Mouse (Mus musculus) embryonic facial prominence, embryonic 14.5 days (tissue): ENCODE data around the gene Sap25. TPM values are rescaled to one million over a fixed set of nuclear protein-coding genes. Genes with fewer than 3 reads are reported as not detected.

Experiments
- ATAC-seq: fragments of 200-750 bp; cut with Nextera tagmentation; 2 replicates; pipeline ENCODE4 v1.8.0; 2017; ENCODE audit warnings: low read depth, moderate number of reproducible peaks, moderate TSS enrichment
- DNase-seq: peaks from one replicate; pipeline ENCODE4 v3.0.0-alpha.2; 2015; ENCODE audit warnings: low spot score
- H3K27ac ChIP-seq: fragments of 300-500 bp; sonication (generic); replicated peaks from 2 replicates; pipeline ENCODE4 v1.5.1; 2014; ENCODE audit warnings: low read depth, mild to moderate bottlenecking, low read length, moderate library complexity
- H3K27me3 ChIP-seq: fragments of 300-500 bp; sonication (generic); replicated peaks from 2 replicates; pipeline ENCODE4 v1.6.1; 2014; ENCODE audit warnings: low read length; ENCODE audit not compliant: control insufficient read depth, insufficient read depth
- H3K36me3 ChIP-seq: fragments of 300-500 bp; sonication (generic); 2 replicates; pipeline ENCODE4 v1.6.1; 2014; ENCODE audit warnings: low read length, mixed read lengths; ENCODE audit not compliant: control insufficient read depth, insufficient read depth
- H3K4me1 ChIP-seq: fragments of 300-500 bp; sonication (generic); 2 replicates; pipeline ENCODE4 v1.6.1; 2014; ENCODE audit warnings: antibody characterized with exemption, low read length; ENCODE audit not compliant: control insufficient read depth, insufficient read depth
- H3K4me2 ChIP-seq: fragments of 300-500 bp; sonication (generic); 2 replicates; pipeline ENCODE4 v1.6.1; 2014; ENCODE audit warnings: low read depth, mild to moderate bottlenecking, low read length, moderate library complexity, mixed read lengths
- H3K4me3 ChIP-seq: fragments of 300-500 bp; sonication (generic); 2 replicates; pipeline ENCODE4 v1.5.1; 2014; ENCODE audit warnings: low read depth, mild to moderate bottlenecking, low read length
- H3K9ac ChIP-seq: fragments of 300-500 bp; sonication (generic); 2 replicates; pipeline ENCODE4 v1.6.1; 2014; ENCODE audit warnings: low read depth, mild to moderate bottlenecking, low read length, moderate library complexity, mixed read lengths
- H3K9me3 ChIP-seq: fragments of 300-500 bp; sonication (generic); 2 replicates; pipeline ENCODE4 v1.6.1; 2016; ENCODE audit warnings: low read length; ENCODE audit not compliant: control insufficient read depth
- WGBS: fragments of 180-500 bp; shearing (Covaris S2); extraction: QIAGEN DNeasy Blood & Tissue Kit; methylation state at CpG from one replicate; pipeline ENCODE4 v1.1.7; 2014; 5-methylcytosine and 5-hydroxymethylcytosine counted together
- polyA plus RNA-seq: library from polyadenylated mRNA; unstranded; fragments of >200 nt; fragmentation: Nextera tagmentation; extraction: Ambion mirVana; gene quantifications from 2 replicates; pipeline ENCODE4 v1.2.1, GENCODE M21; 2014

Sap25 gene
- polyA plus RNA-seq, 1 experiment from 2014 or later, result 7.2 TPM

DNA sequence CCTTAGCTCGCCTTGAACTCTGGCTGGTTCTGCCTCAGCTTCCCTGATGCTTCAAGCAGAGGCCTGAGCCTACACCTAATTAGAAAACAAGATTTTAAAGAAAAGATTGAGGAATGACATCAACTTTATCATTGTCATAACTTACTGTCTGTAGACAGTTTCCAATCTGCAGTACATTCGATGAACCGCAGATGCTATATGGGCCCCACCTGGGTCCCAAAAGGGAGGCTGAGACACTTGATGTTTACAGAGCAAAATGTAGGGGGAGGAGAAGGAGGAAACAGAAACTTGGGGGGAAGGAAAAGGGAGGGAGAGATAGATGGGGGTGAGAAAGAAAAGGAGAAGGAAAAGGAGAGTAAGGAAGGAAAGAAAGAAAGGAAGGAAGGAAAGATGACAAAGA lies 48.8 kb downstream of the Sap25 start:
- no peak overlapping the region for H3K9ac ChIP-seq
- H3K36me3 ChIP-seq, result no peaks in the 10 kb centered on the region
- H3K4me1 ChIP-seq, result no peaks in the 10 kb centered on the region
- WGBS, result 81% methylated on average over 3 of the region's 3 CpGs
- no peak overlapping the region for H3K27ac ChIP-seq
- H3K4me3 ChIP-seq, result no peak overlapping the region
- ATAC-seq, result no peak
- H3K4me2 ChIP-seq, result no peak overlapping the region
- no peaks in the 10 kb centered on the region for H3K27me3 ChIP-seq
- no peak for DNase-seq
- no peaks in the 10 kb centered on the region for H3K9me3 ChIP-seq

- Histone ChIP-seq H3K4me3 (no peak overlapping the region), H3K9me3 (no peaks in the 10 kb centered on the region), H3K27me3 (no peaks in the 10 kb centered on the region), H3K4me2 (no peak overlapping the region), H3K9ac (no peak overlapping the region), H3K4me1 (no peaks in the 10 kb centered on the region), H3K36me3 (no peaks in the 10 kb centered on the region), H3K27ac (no peak overlapping the region)
- DNase-seq, result no peak
- ATAC-seq, result no peak
- 56% methylated on average over 9 of the region's 9 CpGs for WGBS
These were observed 49.4 kb downstream of the Sap25 start for GRCm38 (mm10) chr5:137690531-137690930.

GRCm38 (mm10) chr5:137691881-137692280 lies 50.7 kb downstream of the Sap25 start:
- no peak for DNase-seq
- Histone ChIP-seq H3K9ac (no peak overlapping the region), H3K27me3 (no peaks in the 10 kb centered on the region), H3K27ac (no peak overlapping the region), H3K36me3 (no peaks in the 10 kb centered on the region), H3K4me2 (no peak overlapping the region), H3K4me1 (no peaks in the 10 kb centered on the region), H3K9me3 (no peaks in the 10 kb centered on the region), H3K4me3 (no peak overlapping the region)
- WGBS, result 70% methylated on average over 1 of the region's 1 CpGs
- no peak for ATAC-seq

Other genes with a start within 250 kb of the Sap25 start
- 0.21 and 0.26 TPM in 2 replicates for gene Zan, start 164.3 kb upstream of the Sap25 start, polyA plus RNA-seq
- gene Pop7, start 138.8 kb upstream of the Sap25 start, polyA plus RNA-seq, result 49.8 and 52.0 TPM in 2 replicates
- gene Gigyf1, start 122.8 kb upstream of the Sap25 start, polyA plus RNA-seq, result 8.9 and 9.4 TPM in 2 replicates
- 0.30 TPM in 1 of 2 replicates, not detected in the other for gene Epo, start 108.1 kb upstream of the Sap25 start, polyA plus RNA-seq
- 430 and 472 TPM in 2 replicates for gene Gnb2, start 107.8 kb upstream of the Sap25 start, polyA plus RNA-seq
- 4.4 and 5.2 TPM in 2 replicates for gene Actl6b, start 87.8 kb upstream of the Sap25 start, polyA plus RNA-seq
- gene Tfr2, start 71.5 kb upstream of the Sap25 start, polyA plus RNA-seq, result 1.1 and 1.3 TPM in 2 replicates
- 43.0 and 45.6 TPM in 2 replicates for gene Mospd3, start 40.3 kb upstream of the Sap25 start, polyA plus RNA-seq
- 242 and 292 TPM in 2 replicates for gene Pcolce, start 27.6 kb upstream of the Sap25 start, polyA plus RNA-seq
- 0.10 and 0.25 TPM in 2 replicates for gene Fbxo24, start 12.3 kb upstream of the Sap25 start, polyA plus RNA-seq
- gene Lrch4, start 12.2 kb upstream of the Sap25 start, polyA plus RNA-seq, result 36.5 and 40.1 TPM in 2 replicates
- gene Gm20605, start 12.2 kb upstream of the Sap25 start, polyA plus RNA-seq, result 6.4 and 6.6 TPM in 2 replicates
- gene Irs3, start 4.4 kb downstream of the Sap25 start, polyA plus RNA-seq, result 0.14 and 0.21 TPM in 2 replicates
- 10.2 and 10.4 TPM in 2 replicates for gene Agfg2, start 43.4 kb downstream of the Sap25 start, polyA plus RNA-seq
- 1.5 TPM in 2 replicates for gene Nyap1, start 100.3 kb downstream of the Sap25 start, polyA plus RNA-seq
- gene Tsc22d4, start 104.4 kb downstream of the Sap25 start, polyA plus RNA-seq, result 134 and 141 TPM in 2 replicates
- 31.3 and 39.5 TPM in 2 replicates for gene Ppp1r35, start 137.5 kb downstream of the Sap25 start, polyA plus RNA-seq
- gene Mepce, start 146.3 kb downstream of the Sap25 start, polyA plus RNA-seq, result 12.2 and 15.2 TPM in 2 replicates
- gene Zcwpw1, start 146.5 kb downstream of the Sap25 start, polyA plus RNA-seq, result 16.5 and 18.8 TPM in 2 replicates
- gene Pilra, start 194.9 kb downstream of the Sap25 start, polyA plus RNA-seq, result 0.71 and 0.78 TPM in 2 replicates
- gene Pilrb1, start 216.8 kb downstream of the Sap25 start, polyA plus RNA-seq, result 0.39 and 0.56 TPM in 2 replicates
- 0.46 and 0.52 TPM in 2 replicates for gene Pilrb2, start 230.5 kb downstream of the Sap25 start, polyA plus RNA-seq